Mouse (Mus musculus): ENCODE data around the gene Npm3.

Gene Npm3

GRCm38 (mm10) chr19:45751881-45752280 is 2.5 kb upstream of the Npm3 start:
- DNase-seq, result no peak

- no peak for DNase-seq
These were observed 624 bp downstream of the Npm3 start for GRCm38 (mm10) chr19:45748691-45749242.

DNA sequence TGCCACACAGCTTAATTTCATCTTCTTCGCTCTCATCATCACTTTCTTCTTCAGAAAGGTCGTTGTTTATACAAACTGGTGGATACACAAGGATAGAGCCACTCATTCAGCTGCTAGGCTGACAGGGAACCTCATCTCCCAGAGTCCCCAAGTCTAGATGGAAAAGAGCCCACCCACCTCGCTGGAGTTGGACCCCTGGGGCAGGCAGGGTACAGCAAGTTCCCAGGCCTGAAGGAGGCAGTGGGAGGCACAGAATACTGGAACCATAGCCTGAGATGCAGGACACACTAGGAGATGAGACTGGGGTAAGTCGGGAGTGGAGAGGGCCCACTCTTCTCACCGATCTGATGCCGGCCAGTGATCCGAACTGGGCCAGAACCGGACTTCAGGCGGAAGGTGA is 1.2 kb downstream of the Npm3 start:
- DNase-seq, result no peak

DNA sequence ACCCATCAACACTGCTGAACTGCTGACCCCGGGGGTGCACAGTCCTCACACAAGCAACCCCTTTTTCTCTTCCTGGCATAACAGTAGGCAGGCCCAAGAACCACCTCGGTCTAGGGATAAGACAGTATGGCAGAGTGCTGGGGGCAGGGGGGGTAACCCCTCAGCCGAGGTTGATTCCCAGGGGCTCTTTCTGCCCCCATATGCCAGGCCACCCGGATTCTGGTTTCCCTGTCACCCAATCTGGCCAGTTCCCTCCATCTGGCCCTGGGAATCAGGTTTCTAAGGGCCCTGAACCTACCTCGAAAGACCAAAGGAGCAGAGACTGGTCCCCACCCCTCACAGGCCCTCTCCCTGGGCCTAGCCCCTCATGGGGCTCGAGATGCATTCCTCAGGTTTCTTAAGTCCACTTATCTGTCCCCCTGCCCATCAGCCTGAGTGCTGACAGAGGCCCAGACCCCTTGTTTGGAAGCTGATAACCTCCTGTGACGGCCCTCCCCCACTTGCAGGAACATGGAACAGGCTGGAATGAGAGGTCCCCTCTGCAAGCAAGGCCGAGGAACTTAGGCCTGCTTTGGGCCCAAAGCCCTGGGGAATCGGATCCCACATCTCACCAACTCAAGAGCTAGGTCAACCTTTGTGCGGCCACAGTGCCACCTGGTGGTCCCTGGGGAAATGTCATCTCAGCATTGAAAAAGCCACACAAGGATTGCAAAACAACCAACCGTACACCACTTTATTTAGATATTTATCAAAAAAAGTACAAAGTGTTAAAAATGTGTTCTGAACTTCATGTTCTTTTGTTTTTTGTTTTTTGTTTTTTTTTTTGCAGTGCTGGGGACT is 2.1 kb downstream of the Npm3 start:
- peak; percentile 76 for DNase-seq

- DNase-seq, result peak; percentile 66
These were observed 3.0 kb downstream of the Npm3 start for GRCm38 (mm10) chr19:45746153-45747020.

DNA sequence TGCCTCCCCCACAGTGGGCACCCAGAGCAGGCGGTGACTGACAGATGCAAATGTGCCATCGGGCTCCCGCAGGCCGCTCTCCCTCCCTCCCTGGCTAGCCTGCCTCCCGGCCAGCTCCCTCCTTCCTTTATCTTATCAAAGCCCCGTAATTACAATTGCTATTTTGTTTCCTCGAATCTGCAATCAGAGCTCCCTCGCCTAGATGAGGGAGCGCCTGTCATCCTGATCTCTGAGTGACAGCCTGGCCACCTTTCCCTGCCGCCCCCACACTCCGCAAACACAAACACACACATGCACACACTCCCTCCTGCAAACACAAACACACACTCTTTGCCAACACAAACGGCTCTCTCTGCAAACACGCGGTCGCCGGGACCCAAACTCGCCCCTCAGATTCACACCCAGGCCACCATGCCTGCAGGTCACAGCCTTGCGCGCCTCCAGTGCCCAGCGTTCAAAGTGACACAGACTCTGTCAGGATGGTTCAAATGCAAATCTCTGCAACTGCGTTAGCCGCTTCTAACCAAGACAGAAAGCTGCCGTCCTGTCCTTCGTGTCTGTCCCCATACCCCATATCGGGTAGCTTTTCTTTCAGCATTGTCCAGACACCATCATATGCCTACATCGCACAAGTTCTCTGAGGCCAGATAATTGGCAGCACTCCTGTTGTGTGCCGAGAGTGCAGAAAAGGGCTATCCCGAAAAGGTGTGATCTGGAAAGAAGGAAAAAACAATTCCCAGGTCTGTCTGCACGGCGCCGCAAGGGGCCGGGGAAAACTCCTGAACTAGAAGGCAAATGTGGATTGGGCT is 3.8 kb downstream of the Npm3 start:
- no peak for DNase-seq

DNA sequence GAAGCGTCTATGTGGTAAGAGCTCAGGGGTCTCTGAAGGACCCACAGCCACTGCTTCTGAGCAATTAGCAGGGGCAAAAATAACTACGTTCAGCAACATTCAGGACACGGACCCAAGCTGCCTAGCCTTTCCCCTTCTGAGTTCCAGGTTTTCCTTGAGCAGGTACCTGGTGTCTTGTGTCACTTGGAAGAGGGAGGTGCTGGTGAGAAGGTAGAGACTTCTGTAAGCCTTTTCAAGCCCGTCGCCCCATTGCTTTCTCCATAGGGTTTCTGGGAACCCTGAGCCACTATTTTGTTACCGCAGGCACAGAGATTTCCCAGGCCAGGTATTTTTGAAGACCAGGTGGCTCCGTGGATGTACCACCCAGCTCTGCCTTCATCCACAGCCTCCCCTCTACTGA is 5.8 kb downstream of the Npm3 start:
- DNase-seq, result no peak

DNA sequence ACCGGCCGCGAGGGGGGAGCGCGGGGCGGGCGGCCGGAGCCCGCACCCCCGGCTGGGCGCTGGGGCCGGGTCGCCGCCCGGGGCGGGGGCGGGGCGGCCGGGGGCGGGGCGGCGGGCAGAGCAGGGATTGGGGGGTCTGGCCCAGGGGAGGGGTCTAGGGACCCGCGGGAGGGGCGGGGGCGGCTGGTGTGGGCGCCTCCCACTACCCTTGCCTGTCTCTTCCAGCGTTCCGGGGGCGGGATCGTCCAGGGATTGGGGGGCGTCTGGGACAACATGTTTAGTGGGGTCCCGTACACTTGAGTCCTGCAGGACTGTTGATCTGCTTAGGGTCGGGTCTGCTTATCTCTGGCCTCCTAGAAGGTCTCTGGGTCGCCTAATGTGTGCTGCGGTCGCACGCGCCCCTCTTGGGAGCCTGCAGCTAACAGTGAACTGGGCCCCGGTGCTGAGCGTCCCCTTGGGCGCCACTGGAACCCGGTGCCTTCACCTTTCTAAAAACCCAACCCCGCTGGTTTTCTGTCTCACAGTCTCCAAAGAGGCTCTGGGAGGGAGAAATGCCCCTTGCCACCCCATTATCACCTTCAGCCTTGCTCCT is 6.3 kb downstream of the Npm3 start:
- DNase-seq, result no peak

DNA sequence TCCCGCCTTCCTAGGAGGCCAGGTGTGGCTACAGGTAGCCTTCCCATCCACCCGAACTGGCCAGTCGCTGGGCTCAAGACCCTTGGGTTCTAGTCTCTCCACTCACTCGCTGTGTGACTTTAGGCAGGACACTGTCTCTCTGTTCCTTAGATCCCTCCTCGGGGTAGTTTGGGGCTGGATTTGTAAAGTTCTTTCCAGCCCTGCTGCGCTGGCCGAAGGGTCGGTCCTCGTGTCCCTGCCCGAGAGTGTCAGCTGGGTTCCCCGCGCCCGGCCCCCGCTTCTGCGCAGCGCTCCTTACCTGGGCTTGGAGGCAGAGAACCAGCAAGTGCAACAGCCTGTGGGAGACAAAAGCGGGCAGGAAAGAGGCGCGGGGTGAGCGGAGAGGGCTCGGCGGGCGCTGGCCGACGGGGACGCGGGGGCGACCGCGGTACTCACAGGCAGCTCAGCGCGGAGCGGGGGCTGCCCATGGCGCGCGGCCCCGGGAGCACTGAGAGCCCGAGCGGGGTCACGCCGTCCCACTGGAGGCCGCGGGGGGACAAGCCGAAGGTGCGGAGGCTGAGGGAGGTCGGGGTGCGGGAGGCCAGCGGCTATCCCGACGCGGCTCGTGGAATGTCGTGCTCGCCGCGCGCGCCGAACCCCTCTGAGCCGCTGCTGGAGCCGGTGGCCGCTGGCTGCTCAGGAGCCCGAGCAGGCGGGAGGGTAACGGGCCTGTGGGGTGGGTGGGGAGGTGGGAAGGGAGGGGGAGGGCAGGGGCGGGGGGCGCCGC is 7.0 kb downstream of the Npm3 start, which contains the start of gene Fgf8:
Fgf8 (minus strand) TSS at position 698 of the 766 bp plus-strand sequence.
- DNase-seq, result no peak

DNA sequence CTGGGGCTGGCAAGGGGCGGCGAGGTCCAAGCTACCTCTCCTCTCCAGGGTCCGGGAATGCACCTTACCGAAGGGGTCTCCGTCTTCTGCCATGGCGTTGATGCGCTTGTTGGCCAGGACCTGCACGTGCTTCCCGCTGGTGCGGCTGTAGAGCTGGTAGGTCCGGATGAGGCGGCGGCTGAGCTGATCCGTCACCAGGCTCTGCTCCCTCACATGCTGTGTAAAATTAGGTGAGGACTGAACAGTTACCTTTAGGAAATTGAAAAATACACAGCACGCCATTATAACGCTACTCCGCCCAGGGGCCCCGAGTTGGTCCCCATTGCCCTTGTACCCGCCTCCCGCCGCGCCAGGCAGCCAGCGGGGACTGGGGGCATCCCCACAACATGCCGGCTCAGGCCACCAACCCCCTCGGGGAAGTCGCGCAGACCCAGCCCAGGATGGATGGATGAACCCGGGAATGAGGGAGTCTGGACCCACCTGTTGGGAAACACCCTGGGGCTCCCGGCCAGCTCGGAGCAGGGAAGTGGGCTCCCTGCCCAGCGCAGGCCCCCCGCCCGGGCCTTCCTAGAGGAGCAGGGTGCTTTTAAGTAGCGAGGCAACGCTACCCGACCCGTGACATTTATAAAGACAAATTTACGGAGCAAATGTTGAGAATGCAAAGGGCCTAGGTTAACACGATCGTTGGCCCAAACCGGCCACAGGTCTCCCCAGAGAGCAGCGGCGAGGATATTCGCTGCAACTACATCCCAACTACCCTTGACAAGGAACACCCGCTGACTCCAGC is 7.8 kb downstream of the Npm3 start:
- DNase-seq, result no peak

- no peak for DNase-seq
These were observed 8.6 kb downstream of the Npm3 start for GRCm38 (mm10) chr19:45740817-45741216.

DNA sequence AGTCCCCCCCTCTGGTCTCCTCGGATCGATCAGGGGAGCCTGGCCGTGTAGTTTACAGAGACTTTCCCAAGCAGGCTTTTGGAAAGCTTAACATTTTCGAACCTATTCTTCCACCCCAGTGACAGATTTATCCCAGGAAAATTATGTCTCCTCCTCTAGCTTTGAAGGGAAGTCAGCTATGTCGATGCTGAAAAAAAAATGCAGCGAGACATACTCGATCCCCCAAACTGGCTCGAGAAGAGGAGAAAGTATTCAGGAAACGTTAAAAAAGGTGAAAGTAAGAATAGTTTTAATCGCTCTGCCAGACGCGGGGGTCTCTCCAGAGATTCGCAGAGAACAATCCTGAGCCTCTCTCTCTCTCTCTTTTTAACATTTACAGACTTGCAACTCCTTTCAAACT is 9.2 kb downstream of the Npm3 start:
- no peak for DNase-seq

GRCm38 (mm10) chr19:45738521-45738920 is 10.9 kb downstream of the Npm3 start:
- no peak for DNase-seq

DNA sequence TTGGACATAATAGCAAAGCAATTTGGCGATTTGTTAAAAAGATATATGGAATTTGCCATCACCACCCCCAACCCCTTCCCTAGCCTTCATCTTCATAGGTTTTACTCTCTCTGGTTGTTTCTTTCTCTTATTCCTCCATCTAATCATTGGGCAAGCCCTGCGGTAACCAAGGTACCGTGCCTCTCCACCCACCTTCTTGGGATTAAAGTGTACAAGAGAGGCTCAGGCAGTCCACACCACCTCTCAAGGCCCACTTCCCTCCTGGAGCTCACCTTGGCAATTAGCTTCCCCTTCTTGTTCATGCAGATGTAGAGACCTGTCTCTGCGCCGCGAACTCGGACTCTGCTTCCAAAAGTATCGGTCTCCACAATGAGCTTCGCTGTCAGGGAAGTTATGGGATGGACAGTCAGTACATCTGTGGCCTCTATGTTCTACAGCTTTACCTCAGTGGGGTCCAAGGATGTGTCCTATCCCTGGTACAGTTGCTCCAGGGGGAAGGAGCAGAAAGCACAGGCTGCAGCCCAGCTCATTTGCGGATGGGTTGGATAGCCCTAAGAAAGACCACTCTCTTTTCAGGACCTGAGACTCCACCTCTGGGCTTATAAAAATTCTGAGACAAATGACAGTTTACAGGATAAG is 11.4 kb downstream of the Npm3 start:
- DNase-seq, result no peak

GRCm38 (mm10) chr19:45737208-45737845 is 12.1 kb downstream of the Npm3 start:
- DNase-seq, result no peak

DNA sequence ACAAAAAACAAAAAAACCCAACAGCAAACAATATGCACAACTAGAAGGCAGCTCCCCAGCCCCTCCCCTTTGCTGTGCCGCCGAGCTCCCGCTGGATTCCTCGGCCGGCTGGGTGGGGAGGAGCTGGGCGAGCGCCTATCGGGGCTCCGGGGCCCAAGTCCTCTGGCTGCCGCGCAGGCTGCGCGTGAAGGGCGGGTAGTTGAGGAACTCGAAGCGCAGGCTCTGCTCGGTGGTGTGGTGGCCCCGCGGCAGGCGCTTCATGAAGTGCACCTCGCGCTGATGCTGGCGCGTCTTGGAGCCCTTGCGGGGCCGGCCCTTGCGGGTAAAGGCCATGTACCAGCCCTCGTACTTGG is 12.6 kb downstream of the Npm3 start:
- no peak for DNase-seq

DNA sequence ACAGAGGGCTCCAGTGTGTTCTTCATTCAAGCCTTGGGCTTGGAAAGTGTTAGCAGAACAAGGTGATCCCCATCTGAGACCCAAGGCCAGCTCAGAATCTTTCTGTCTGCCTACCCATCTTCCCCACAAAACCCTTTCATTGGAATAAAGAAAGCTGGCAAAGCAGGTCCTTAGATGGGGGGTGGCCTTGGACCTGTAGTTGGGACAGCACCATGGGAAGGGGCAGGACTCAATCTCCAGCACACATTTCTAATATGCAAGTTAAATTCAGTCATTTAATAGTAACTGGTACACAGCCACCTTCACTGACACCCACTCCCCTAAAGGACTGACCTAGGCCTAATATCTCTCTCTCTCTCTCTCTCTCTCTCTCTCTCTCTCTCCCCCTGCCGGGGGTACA is 13.2 kb downstream of the Npm3 start:
- DNase-seq, result no peak

GRCm38 (mm10) chr19:45734762-45735161 is 14.6 kb downstream of the Npm3 start:
- no peak for DNase-seq

DNA sequence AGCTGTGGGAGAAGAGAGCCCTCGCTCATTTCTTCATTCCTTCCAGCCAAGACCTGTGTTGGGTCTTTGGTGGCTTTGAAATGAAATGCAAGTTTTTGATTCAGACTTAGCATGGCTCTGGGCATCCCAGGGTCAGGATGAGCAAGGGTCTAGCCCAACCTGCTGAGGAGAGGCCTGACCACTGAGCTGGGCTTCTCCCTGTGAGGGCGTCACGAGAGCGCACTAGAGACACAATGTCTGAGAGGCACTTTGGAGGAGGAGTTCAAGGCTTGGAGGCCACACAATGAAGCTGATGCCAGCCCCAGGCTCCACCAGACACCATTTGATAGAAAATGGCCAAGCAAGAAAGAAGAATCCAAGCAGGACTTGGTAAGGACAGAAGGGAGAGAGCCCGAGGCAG is 15.2 kb downstream of the Npm3 start:
- no peak for DNase-seq

- no peak for DNase-seq
These were observed 15.8 kb downstream of the Npm3 start for GRCm38 (mm10) chr19:45733564-45733963.
